Mouse (Mus musculus): ENCODE data around the gene Amy2a4. TPM values are rescaled to one million over a fixed set of nuclear protein-coding genes. Genes with fewer than 3 reads are reported as not detected.

Amy2a4 gene
- 0.02 and 0.03 TPM in 2 replicates for polyA plus RNA-seq (2012; rRNA removed)

DNA sequence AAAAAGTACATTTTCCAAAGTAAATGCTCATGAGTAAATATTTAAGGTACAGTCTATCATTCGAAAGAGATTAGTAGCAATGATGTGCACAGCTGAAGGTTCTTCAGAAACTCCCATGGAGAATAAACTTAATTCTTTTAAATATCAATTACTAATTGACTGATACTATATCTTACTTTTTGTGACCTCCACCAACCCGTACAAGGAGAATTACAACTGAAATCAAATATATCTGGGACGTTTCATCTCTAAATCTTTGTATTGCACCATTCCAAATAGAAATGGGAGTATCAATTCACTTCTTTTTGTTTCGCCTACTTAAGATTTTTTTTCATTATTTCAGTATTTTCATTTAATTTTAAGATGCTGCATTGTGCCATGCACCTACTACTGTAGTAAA, at the start of gene Amy2a4:
TSS of gene Amy2a4 (minus strand) at position 101 of the 400 bp plus-strand sequence.

DNA sequence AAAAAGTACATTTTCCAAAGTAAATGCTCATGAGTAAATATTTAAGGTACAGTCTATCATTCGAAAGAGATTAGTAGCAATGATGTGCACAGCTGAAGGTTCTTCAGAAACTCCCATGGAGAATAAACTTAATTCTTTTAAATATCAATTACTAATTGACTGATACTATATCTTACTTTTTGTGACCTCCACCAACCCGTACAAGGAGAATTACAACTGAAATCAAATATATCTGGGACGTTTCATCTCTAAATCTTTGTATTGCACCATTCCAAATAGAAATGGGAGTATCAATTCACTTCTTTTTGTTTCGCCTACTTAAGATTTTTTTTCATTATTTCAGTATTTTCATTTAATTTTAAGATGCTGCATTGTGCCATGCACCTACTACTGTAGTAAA, 32.7 kb upstream of the Amy2a4 start, which contains the start of gene Amy2a3:
TSS of gene Amy2a3 (minus strand) at position 101 of the 400 bp plus-strand sequence.

DNA sequence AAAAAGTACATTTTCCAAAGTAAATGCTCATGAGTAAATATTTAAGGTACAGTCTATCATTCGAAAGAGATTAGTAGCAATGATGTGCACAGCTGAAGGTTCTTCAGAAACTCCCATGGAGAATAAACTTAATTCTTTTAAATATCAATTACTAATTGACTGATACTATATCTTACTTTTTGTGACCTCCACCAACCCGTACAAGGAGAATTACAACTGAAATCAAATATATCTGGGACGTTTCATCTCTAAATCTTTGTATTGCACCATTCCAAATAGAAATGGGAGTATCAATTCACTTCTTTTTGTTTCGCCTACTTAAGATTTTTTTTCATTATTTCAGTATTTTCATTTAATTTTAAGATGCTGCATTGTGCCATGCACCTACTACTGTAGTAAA, 32.5 kb downstream of the Amy2a4 start, which contains the start of gene Amy2a5:
TSS of gene Amy2a5 (minus strand) at position 101 of the 400 bp plus-strand sequence.

Other genes starting within 250 kb of the Amy2a4 start
- gene Amy2a5, start 32.6 kb downstream of the Amy2a4 start, polyA plus RNA-seq (2012; rRNA removed), result 0.38 TPM in 1 of 2 replicates, not detected in the other
- 0.02 and 0.03 TPM in 2 replicates for gene Amy2a3, start 32.6 kb upstream of the Amy2a4 start, polyA plus RNA-seq (2012; rRNA removed)
- 0.02 and 0.03 TPM in 2 replicates for gene Amy2a2, start 65.2 kb upstream of the Amy2a4 start, polyA plus RNA-seq (2012; rRNA removed)
- gene Amy2a1, start 241.0 kb upstream of the Amy2a4 start, polyA plus RNA-seq (2012; rRNA removed), result 0.53 TPM in 1 of 2 replicates, not detected in the other